Mouse (Mus musculus): Measurements from ENCODE around the gene Dnajc17. TPM values are rescaled to one million over a fixed set of nuclear protein-coding genes. Genes with fewer than 3 reads are reported as not detected.

Gene Dnajc17
- 17.8 and 20.5 TPM in 2 replicates for polyA plus RNA-seq (2014; fragmentation: Nextera tagmentation; extraction: Ambion mirVana)

GRCm38 (mm10) chr2:119208344-119209175 lies at the start of gene Dnajc17, which contains the start of gene Zfyve19:
Gene Dnajc17 (minus strand): TSS chr2:119208795.
Gene Zfyve19 (plus strand): TSS chr2:119208617.
- H3K9me3 ChIP-seq (ENCODE audit: control insufficient read depth, low read length), result no peaks in the 10 kb centered on the region
- ATAC-seq (replicated peaks; ENCODE audit: low FRiP score, low TSS enrichment, low read depth), result peak; percentile 96
- peaks cover 10% of the 10 kb centered on the region; the same call in 1 of the 2 replicates for H3K4me1 ChIP-seq (replicated peaks; ENCODE audit: control insufficient read depth, insufficient read depth, low read length)
- H3K36me3 ChIP-seq (ENCODE audit: control insufficient read depth, insufficient read depth, low read length), result peaks cover 31% of the 10 kb centered on the region
- under 1% methylated on average over 51 of the region's 51 CpGs for WGBS
- peak within 1 kb of the TSS; percentile 82 for H3K27ac ChIP-seq (ENCODE audit: low read depth)
- peak within 1 kb of the TSS; percentile 68 for H3K4me2 ChIP-seq (ENCODE audit: low read length)
- DNase-seq (ENCODE audit: low spot score), result peak; percentile 95
- peak within 1 kb of the TSS; percentile 59 for H3K4me3 ChIP-seq (ENCODE audit: low read depth, low read length)
- H3K9ac ChIP-seq (ENCODE audit: low read length), result peak within 1 kb of the TSS; percentile 62
- H3K27me3 ChIP-seq (replicated peaks; ENCODE audit: control insufficient read depth, insufficient read depth, low read length), result no peaks in the 10 kb centered on the region

DNA sequence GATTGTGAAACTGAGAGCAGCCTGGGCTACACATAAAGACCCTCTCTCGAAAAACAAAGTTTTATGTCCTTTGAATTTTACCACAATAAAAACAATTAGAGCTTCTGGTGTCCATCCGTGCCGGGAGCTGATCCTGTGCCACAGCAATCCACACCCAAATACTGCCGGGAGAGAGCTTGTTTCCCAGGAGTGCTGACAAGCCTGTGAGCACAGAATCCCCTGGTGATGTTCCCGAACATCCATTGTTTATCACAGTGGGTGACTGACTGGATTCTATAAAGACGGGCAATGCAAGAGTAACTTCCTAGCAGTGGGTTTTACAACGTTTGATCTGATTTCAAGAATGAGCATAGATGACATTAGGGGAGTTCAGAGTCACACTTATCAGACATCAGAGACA lies 46.4 kb upstream of the Dnajc17 start:
- H3K4me2 ChIP-seq (ENCODE audit: low read length), result no peak overlapping the region
- ATAC-seq (replicated peaks; ENCODE audit: low FRiP score, low TSS enrichment, low read depth) (no peak), DNase-seq (ENCODE audit: low spot score) (no peak)
- no peak overlapping the region for H3K9ac ChIP-seq (ENCODE audit: low read length)
- H3K4me3 ChIP-seq (ENCODE audit: low read depth, low read length), result no peak overlapping the region
- no peaks in the 10 kb centered on the region for H3K9me3 ChIP-seq (ENCODE audit: control insufficient read depth, low read length)
- 26% methylated on average over 7 of the region's 7 CpGs for WGBS
- no peaks in the 10 kb centered on the region for H3K4me1 ChIP-seq (replicated peaks; ENCODE audit: control insufficient read depth, insufficient read depth, low read length)
- H3K27me3 ChIP-seq (replicated peaks; ENCODE audit: control insufficient read depth, insufficient read depth, low read length), result peaks cover 19% of the 10 kb centered on the region; the same call in 1 of the 2 replicates
- no peak overlapping the region for H3K27ac ChIP-seq (ENCODE audit: low read depth)
- H3K36me3 ChIP-seq (ENCODE audit: control insufficient read depth, insufficient read depth, low read length), result no peaks in the 10 kb centered on the region

DNA sequence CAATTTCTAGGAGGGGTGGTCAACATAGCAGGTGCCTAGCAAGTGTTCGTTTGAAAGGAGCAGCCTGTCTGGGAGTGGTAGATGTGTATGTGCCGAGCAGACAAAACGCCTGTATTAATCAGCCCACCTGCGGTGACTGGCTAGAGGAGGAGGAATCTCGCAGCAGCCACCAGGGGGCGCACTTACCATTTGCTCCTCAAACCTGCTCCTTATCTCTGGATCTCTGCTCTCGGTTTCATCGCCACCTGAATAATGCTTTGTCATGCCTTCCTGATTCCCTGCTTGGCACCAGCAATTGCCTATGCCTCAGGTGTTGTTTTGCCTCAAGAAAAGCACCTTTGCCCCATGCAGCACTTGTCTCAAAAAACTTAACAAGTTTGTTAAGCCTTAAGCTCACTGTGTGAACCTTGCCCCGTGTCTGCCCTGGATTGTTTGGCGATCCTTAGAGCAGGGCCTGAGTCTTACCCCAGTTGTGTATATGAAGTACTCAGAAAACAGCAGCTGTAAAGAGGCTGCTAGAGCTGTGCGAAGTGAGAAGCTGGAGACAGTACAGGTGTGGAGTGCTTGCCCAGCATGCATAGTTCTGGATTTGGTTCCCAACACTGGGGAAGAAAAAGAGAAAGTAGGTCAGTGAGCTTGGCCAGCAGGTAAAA lies 42.4 kb upstream of the Dnajc17 start:
- H3K36me3 ChIP-seq (ENCODE audit: control insufficient read depth, insufficient read depth, low read length), result no peaks in the 10 kb centered on the region
- H3K9ac ChIP-seq (ENCODE audit: low read length), result no peak overlapping the region
- DNase-seq (ENCODE audit: low spot score), result peak; percentile 97
- H3K4me2 ChIP-seq (ENCODE audit: low read length), result peak overlapping the region; percentile 26; the same call in 1 of the 2 replicates
- peaks cover 19% of the 10 kb centered on the region; the same call in 1 of the 2 replicates for H3K27me3 ChIP-seq (replicated peaks; ENCODE audit: control insufficient read depth, insufficient read depth, low read length)
- no peaks in the 10 kb centered on the region for H3K9me3 ChIP-seq (ENCODE audit: control insufficient read depth, low read length)
- H3K4me3 ChIP-seq (ENCODE audit: low read depth, low read length), result no peak overlapping the region
- no peaks in the 10 kb centered on the region for H3K4me1 ChIP-seq (replicated peaks; ENCODE audit: control insufficient read depth, insufficient read depth, low read length)
- no peak overlapping the region for H3K27ac ChIP-seq (ENCODE audit: low read depth)
- 10% methylated on average over 11 of the region's 11 CpGs for WGBS
- peak; percentile 81 for ATAC-seq (replicated peaks; ENCODE audit: low FRiP score, low TSS enrichment, low read depth)

- Histone ChIP-seq H3K9ac (ENCODE audit: low read length) (no peak overlapping the region), H3K9me3 (ENCODE audit: control insufficient read depth, low read length) (no peaks in the 10 kb centered on the region), H3K36me3 (ENCODE audit: control insufficient read depth, insufficient read depth, low read length) (no peaks in the 10 kb centered on the region), H3K27ac (ENCODE audit: low read depth) (no peak overlapping the region), H3K4me3 (ENCODE audit: low read depth, low read length) (no peak overlapping the region), H3K4me1 (replicated peaks; ENCODE audit: control insufficient read depth, insufficient read depth, low read length) (no peaks in the 10 kb centered on the region), H3K27me3 (replicated peaks; ENCODE audit: control insufficient read depth, insufficient read depth, low read length) (peaks cover 17% of the 10 kb centered on the region; the same call in 1 of the 2 replicates), H3K4me2 (ENCODE audit: low read length) (no peak overlapping the region)
- peak; percentile 26; the same call in 1 of the 2 replicates for ATAC-seq (replicated peaks; ENCODE audit: low FRiP score, low TSS enrichment, low read depth)
- DNase-seq (ENCODE audit: low spot score), result no peak
- 59% methylated on average over 5 of the region's 5 CpGs for WGBS
Measured at GRCm38 (mm10) chr2:119250377-119250776, 41.8 kb upstream of the Dnajc17 start.

- peaks cover 9% of the 10 kb centered on the region; the same call in 1 of the 2 replicates for H3K27me3 ChIP-seq (replicated peaks; ENCODE audit: control insufficient read depth, insufficient read depth, low read length)
- no peak overlapping the region for H3K27ac ChIP-seq (ENCODE audit: low read depth)
- 66% methylated on average over 4 of the region's 4 CpGs for WGBS
- H3K4me3 ChIP-seq (ENCODE audit: low read depth, low read length), result no peak overlapping the region
- ATAC-seq (replicated peaks; ENCODE audit: low FRiP score, low TSS enrichment, low read depth) (peak; percentile 33; the same call in 1 of the 2 replicates), DNase-seq (ENCODE audit: low spot score) (no peak)
- no peak overlapping the region for H3K4me2 ChIP-seq (ENCODE audit: low read length)
- no peaks in the 10 kb centered on the region for H3K4me1 ChIP-seq (replicated peaks; ENCODE audit: control insufficient read depth, insufficient read depth, low read length)
- no peak overlapping the region for H3K9ac ChIP-seq (ENCODE audit: low read length)
- no peaks in the 10 kb centered on the region for H3K36me3 ChIP-seq (ENCODE audit: control insufficient read depth, insufficient read depth, low read length)
- no peaks in the 10 kb centered on the region for H3K9me3 ChIP-seq (ENCODE audit: control insufficient read depth, low read length)
Measured at GRCm38 (mm10) chr2:119249592-119250061, 41.0 kb upstream of the Dnajc17 start.

DNA sequence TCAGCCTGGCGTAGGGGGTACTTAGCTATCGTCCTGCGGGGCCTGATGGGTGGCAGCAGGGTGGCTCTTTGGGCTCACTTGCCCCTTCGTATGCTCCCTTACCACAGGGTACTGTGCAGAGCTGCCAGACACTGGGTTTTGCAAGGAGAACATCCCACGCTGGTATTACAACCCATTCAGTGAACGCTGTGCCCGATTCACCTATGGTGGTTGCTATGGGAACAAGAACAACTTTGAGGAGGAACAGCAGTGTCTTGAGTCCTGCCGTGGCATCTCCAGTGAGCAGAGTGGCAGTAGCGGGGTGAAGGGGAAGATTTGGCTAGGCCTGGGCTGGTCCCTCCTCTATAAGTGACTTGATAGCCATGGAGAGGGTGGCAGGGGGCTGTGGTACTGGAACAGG lies 39.3 kb upstream of the Dnajc17 start:
- WGBS, result 86% methylated on average over 9 of the region's 9 CpGs
- Histone ChIP-seq H3K4me3 (ENCODE audit: low read depth, low read length) (no peak overlapping the region), H3K36me3 (ENCODE audit: control insufficient read depth, insufficient read depth, low read length) (no peaks in the 10 kb centered on the region), H3K4me1 (replicated peaks; ENCODE audit: control insufficient read depth, insufficient read depth, low read length) (no peaks in the 10 kb centered on the region), H3K9ac (ENCODE audit: low read length) (no peak overlapping the region), H3K9me3 (ENCODE audit: control insufficient read depth, low read length) (no peaks in the 10 kb centered on the region), H3K27ac (ENCODE audit: low read depth) (no peak overlapping the region), H3K27me3 (replicated peaks; ENCODE audit: control insufficient read depth, insufficient read depth, low read length) (no peaks in the 10 kb centered on the region), H3K4me2 (ENCODE audit: low read length) (no peak overlapping the region)
- no peak for ATAC-seq (replicated peaks; ENCODE audit: low FRiP score, low TSS enrichment, low read depth)
- no peak for DNase-seq (ENCODE audit: low spot score)

GRCm38 (mm10) chr2:119245246-119245645 lies 36.7 kb upstream of the Dnajc17 start:
- no peaks in the 10 kb centered on the region for H3K27me3 ChIP-seq (replicated peaks; ENCODE audit: control insufficient read depth, insufficient read depth, low read length)
- H3K36me3 ChIP-seq (ENCODE audit: control insufficient read depth, insufficient read depth, low read length), result no peaks in the 10 kb centered on the region
- H3K4me1 ChIP-seq (replicated peaks; ENCODE audit: control insufficient read depth, insufficient read depth, low read length), result no peaks in the 10 kb centered on the region
- no peak overlapping the region for H3K4me2 ChIP-seq (ENCODE audit: low read length)
- 81% methylated on average over 7 of the region's 7 CpGs for WGBS
- H3K9ac ChIP-seq (ENCODE audit: low read length), result no peak overlapping the region
- ATAC-seq (replicated peaks; ENCODE audit: low FRiP score, low TSS enrichment, low read depth), result no peak
- H3K4me3 ChIP-seq (ENCODE audit: low read depth, low read length), result no peak overlapping the region
- DNase-seq (ENCODE audit: low spot score), result no peak
- no peak overlapping the region for H3K27ac ChIP-seq (ENCODE audit: low read depth)
- no peaks in the 10 kb centered on the region for H3K9me3 ChIP-seq (ENCODE audit: control insufficient read depth, low read length)

DNA sequence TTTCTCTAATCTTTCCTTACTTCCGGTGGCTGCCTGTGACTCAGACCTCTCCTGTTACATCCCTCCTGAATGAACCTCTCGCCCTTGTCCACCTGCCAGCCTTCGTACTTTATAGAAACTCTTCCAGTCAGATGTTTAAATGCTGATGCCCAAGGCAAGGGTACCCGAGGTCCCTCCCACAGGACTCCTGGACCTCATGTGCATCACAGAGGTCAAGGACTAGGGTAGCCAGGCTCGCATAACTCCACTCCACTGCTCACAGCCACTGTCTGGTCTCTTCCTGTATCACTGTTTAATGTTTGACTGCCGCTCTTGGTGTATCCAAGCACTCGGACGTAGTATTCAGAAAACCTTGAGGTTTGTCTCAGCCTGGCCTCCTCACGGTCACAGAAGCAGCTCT lies 34.0 kb upstream of the Dnajc17 start:
- Histone ChIP-seq H3K4me1 (replicated peaks; ENCODE audit: control insufficient read depth, insufficient read depth, low read length) (0 out of 2 replicates have a peak, but pooled peaks cover 2% of the 10 kb centered on the region), H3K9me3 (ENCODE audit: control insufficient read depth, low read length) (no peaks in the 10 kb centered on the region), H3K4me2 (ENCODE audit: low read length) (no peak overlapping the region), H3K27me3 (replicated peaks; ENCODE audit: control insufficient read depth, insufficient read depth, low read length) (peaks cover 22% of the 10 kb centered on the region), H3K9ac (ENCODE audit: low read length) (no peak overlapping the region), H3K4me3 (ENCODE audit: low read depth, low read length) (no peak overlapping the region), H3K36me3 (ENCODE audit: control insufficient read depth, insufficient read depth, low read length) (no peaks in the 10 kb centered on the region), H3K27ac (ENCODE audit: low read depth) (no peak overlapping the region)
- WGBS, result 60% methylated on average over 9 of the region's 9 CpGs
- DNase-seq (ENCODE audit: low spot score) (no peak), ATAC-seq (replicated peaks; ENCODE audit: low FRiP score, low TSS enrichment, low read depth) (no peak)

Data from intestine, embryonic 14.5 days (tissue).